Mouse (Mus musculus): ENCODE results near the gene Rptor. TPM values are rescaled to one million over a fixed set of nuclear protein-coding genes. Genes with fewer than 3 reads are reported as not detected.

Rptor gene
- polyA plus RNA-seq, 1 experiment from 2014 or later, result 3.1 TPM

GRCm38 (mm10) chr11:119791923-119792564 lies 189.3 kb downstream of the Rptor start:
- TF ChIP-seq EP300 (IDR thresholded peaks at IDR 0.05; ENCODE audit: low read depth) (no peak), CTCF (IDR thresholded peaks at IDR 0.05; ENCODE audit: low read depth) (no peak)
- Histone ChIP-seq H3K27ac (ENCODE audit: low read depth) (no peak overlapping the region), H3K27me3 (ENCODE audit: insufficient read depth, low read length) (no peaks in the 10 kb centered on the region), H3K4me2 (ENCODE audit: low read depth, low read length) (no peak overlapping the region), H3K4me1 (ENCODE audit: insufficient read depth) (peaks cover 2% of the 10 kb centered on the region; the same call in 1 of the 2 replicates), H3K9me3 (ENCODE audit: low read length) (no peaks in the 10 kb centered on the region), H3K4me3 (ENCODE audit: low read depth, low read length) (no peak overlapping the region), H3K9ac (replicated peaks) (no peak overlapping the region), H3K36me3 (replicated peaks; ENCODE audit: insufficient read depth, low read length) (no peaks in the 10 kb centered on the region)
- 79% methylated on average over 10 of the region's 10 CpGs for WGBS (ENCODE audit: insufficient replicate concordance)
- DNase-seq (no peak), ATAC-seq (no peak)

- Histone ChIP-seq H3K9me3 (ENCODE audit: low read length) (no peaks in the 10 kb centered on the region), H3K27ac (ENCODE audit: low read depth) (no peak overlapping the region), H3K4me3 (ENCODE audit: low read depth, low read length) (no peak overlapping the region), H3K9ac (replicated peaks) (no peak overlapping the region), H3K36me3 (replicated peaks; ENCODE audit: insufficient read depth, low read length) (no peaks in the 10 kb centered on the region), H3K4me1 (ENCODE audit: insufficient read depth) (no peaks in the 10 kb centered on the region), H3K4me2 (ENCODE audit: low read depth, low read length) (no peak overlapping the region), H3K27me3 (ENCODE audit: insufficient read depth, low read length) (no peaks in the 10 kb centered on the region)
- no peak for DNase-seq
- TF ChIP-seq EP300 (IDR thresholded peaks at IDR 0.05; ENCODE audit: low read depth) (no peak), CTCF (IDR thresholded peaks at IDR 0.05; ENCODE audit: low read depth) (no peak)
- 71% methylated on average over 6 of the region's 6 CpGs for WGBS (ENCODE audit: insufficient replicate concordance)
- no peak for ATAC-seq
These were observed 190.7 kb downstream of the Rptor start for GRCm38 (mm10) chr11:119793378-119793777.

GRCm38 (mm10) chr11:119794020-119794419 lies 191.3 kb downstream of the Rptor start:
- no peak overlapping the region for H3K9ac ChIP-seq (replicated peaks)
- TF ChIP-seq EP300 (IDR thresholded peaks at IDR 0.05; ENCODE audit: low read depth) (no peak), CTCF (IDR thresholded peaks at IDR 0.05; ENCODE audit: low read depth) (no peak)
- 90% methylated on average over 1 of the region's 1 CpGs for WGBS (ENCODE audit: insufficient replicate concordance)
- no peak overlapping the region for H3K27ac ChIP-seq (ENCODE audit: low read depth)
- H3K27me3 ChIP-seq (ENCODE audit: insufficient read depth, low read length), result no peaks in the 10 kb centered on the region
- H3K4me2 ChIP-seq (ENCODE audit: low read depth, low read length), result no peak overlapping the region
- ATAC-seq (no peak), DNase-seq (no peak)
- no peaks in the 10 kb centered on the region; the same call in 1 of the 2 replicates for H3K36me3 ChIP-seq (replicated peaks; ENCODE audit: insufficient read depth, low read length)
- H3K9me3 ChIP-seq (ENCODE audit: low read length), result no peaks in the 10 kb centered on the region
- H3K4me3 ChIP-seq (ENCODE audit: low read depth, low read length), result no peak overlapping the region
- no peaks in the 10 kb centered on the region for H3K4me1 ChIP-seq (ENCODE audit: insufficient read depth)

GRCm38 (mm10) chr11:119794671-119795070 lies 192.0 kb downstream of the Rptor start:
- no peak for ATAC-seq
- no peaks in the 10 kb centered on the region for H3K4me1 ChIP-seq (ENCODE audit: insufficient read depth)
- H3K27ac ChIP-seq (ENCODE audit: low read depth), result no peak overlapping the region
- no peak for DNase-seq
- H3K9ac ChIP-seq (replicated peaks), result no peak overlapping the region
- H3K4me3 ChIP-seq (ENCODE audit: low read depth, low read length), result no peak overlapping the region
- no peaks in the 10 kb centered on the region for H3K27me3 ChIP-seq (ENCODE audit: insufficient read depth, low read length)
- 76% methylated on average over 6 of the region's 6 CpGs for WGBS (ENCODE audit: insufficient replicate concordance)
- H3K9me3 ChIP-seq (ENCODE audit: low read length), result no peaks in the 10 kb centered on the region
- H3K4me2 ChIP-seq (ENCODE audit: low read depth, low read length), result no peak overlapping the region
- no peak for TF ChIP-seq EP300 (IDR thresholded peaks at IDR 0.05; ENCODE audit: low read depth)
- TF ChIP-seq CTCF (IDR thresholded peaks at IDR 0.05; ENCODE audit: low read depth), result no peak
- no peaks in the 10 kb centered on the region; the same call in 1 of the 2 replicates for H3K36me3 ChIP-seq (replicated peaks; ENCODE audit: insufficient read depth, low read length)

GRCm38 (mm10) chr11:119796406-119796805 lies 193.7 kb downstream of the Rptor start:
- Histone ChIP-seq H3K9ac (replicated peaks) (no peak overlapping the region), H3K4me3 (ENCODE audit: low read depth, low read length) (no peak overlapping the region), H3K4me2 (ENCODE audit: low read depth, low read length) (no peak overlapping the region), H3K9me3 (ENCODE audit: low read length) (no peaks in the 10 kb centered on the region), H3K27ac (ENCODE audit: low read depth) (no peak overlapping the region), H3K36me3 (replicated peaks; ENCODE audit: insufficient read depth, low read length) (no peaks in the 10 kb centered on the region; the same call in 1 of the 2 replicates), H3K27me3 (ENCODE audit: insufficient read depth, low read length) (no peaks in the 10 kb centered on the region), H3K4me1 (ENCODE audit: insufficient read depth) (no peaks in the 10 kb centered on the region)
- WGBS (ENCODE audit: insufficient replicate concordance), result 59% methylated on average over 7 of the region's 7 CpGs
- TF ChIP-seq EP300 (IDR thresholded peaks at IDR 0.05; ENCODE audit: low read depth) (no peak), CTCF (IDR thresholded peaks at IDR 0.05; ENCODE audit: low read depth) (no peak)
- ATAC-seq (no peak), DNase-seq (no peak)

- Histone ChIP-seq H3K9me3 (ENCODE audit: low read length) (no peaks in the 10 kb centered on the region), H3K27me3 (ENCODE audit: insufficient read depth, low read length) (no peaks in the 10 kb centered on the region)
- WGBS (ENCODE audit: insufficient replicate concordance), result 79% methylated on average over 7 of the region's 7 CpGs
These were observed 194.1 kb downstream of the Rptor start for GRCm38 (mm10) chr11:119796846-119797245.

More at GRCm38 (mm10) chr11:119796846-119797245, 194.1 kb downstream of the Rptor start:
- no peak overlapping the region for H3K27ac ChIP-seq (ENCODE audit: low read depth)
- TF ChIP-seq CTCF (IDR thresholded peaks at IDR 0.05; ENCODE audit: low read depth) (no peak), EP300 (IDR thresholded peaks at IDR 0.05; ENCODE audit: low read depth) (no peak)
- H3K4me2 ChIP-seq (ENCODE audit: low read depth, low read length), result no peak overlapping the region
- H3K9ac ChIP-seq (replicated peaks), result no peak overlapping the region
- H3K36me3 ChIP-seq (replicated peaks; ENCODE audit: insufficient read depth, low read length), result no peaks in the 10 kb centered on the region; the same call in 1 of the 2 replicates
- ATAC-seq, result no peak
- DNase-seq, result no peak
- H3K4me3 ChIP-seq (ENCODE audit: low read depth, low read length), result no peak overlapping the region
- no peaks in the 10 kb centered on the region for H3K4me1 ChIP-seq (ENCODE audit: insufficient read depth)

Data from liver, postnatal 0 days (tissue).